Mouse (Mus musculus) MEL (cell line): ENCODE data around the gene Ppm1d. TPM values are rescaled to one million over a fixed set of nuclear protein-coding genes. Genes with fewer than 3 reads are reported as not detected.

ENCODE experiments used
- DNase-seq: peaks from one replicate; pipeline ENCODE4 v3.0.0; 2011; ENCODE audit warnings: low read depth, low spot score
- H3K27ac ChIP-seq: 2 replicates; pipeline ENCODE4 v1.5.1; 2012; ENCODE audit warnings: low read depth, mild to moderate bottlenecking, control low read depth, low read length, moderate library complexity; ENCODE audit not compliant: control insufficient read depth
- H3K27me3 ChIP-seq, 2 experiments: fragments of 150-350 bp in 1 of 2; sonication (generic) in 1 of 2; 2 replicates each; pipeline ENCODE4 v1.6.1; 2012; ENCODE audit warnings: low read length in 2 of 2, mild to moderate bottlenecking in 2 of 2, improper control_type of control experiment in 1 of 2, moderate library complexity in 1 of 2; ENCODE audit not compliant: insufficient read depth in 2 of 2, control insufficient read depth in 1 of 2
- H3K36me3 ChIP-seq, 2 experiments: 2 replicates each; pipeline ENCODE4 v1.6.1; 2012 to 2014; ENCODE audit warnings: low read length in 2 of 2, improper control_type of control experiment in 1 of 2, inconsistent platforms in 1 of 2, mild to moderate bottlenecking in 1 of 2; ENCODE audit not compliant: insufficient read depth in 2 of 2, control insufficient read depth in 1 of 2
- H3K4me1 ChIP-seq, 2 experiments: fragments of 150-350 bp in 1 of 2; sonication (generic) in 1 of 2; 2 replicates each; pipeline ENCODE4 v1.6.1; 2012; ENCODE audit warnings: low read length in 2 of 2, improper control_type of control experiment in 1 of 2, mild to moderate bottlenecking in 1 of 2; ENCODE audit not compliant: insufficient read depth in 2 of 2, control insufficient read depth in 1 of 2
- H3K4me3 ChIP-seq, 2 experiments: fragments of 150-350 bp in 1 of 2; sonication (generic) in 1 of 2; 2 replicates each; pipeline ENCODE4 v1.5.1; 2012; ENCODE audit warnings: low read depth in 2 of 2, low read length in 2 of 2, mild to moderate bottlenecking in 2 of 2, moderate library complexity in 2 of 2, control low read depth in 1 of 2, improper control_type of control experiment in 1 of 2; ENCODE audit not compliant: control insufficient read depth in 1 of 2, insufficient read depth in 1 of 2
- H3K79me2 ChIP-seq: 2 replicates; pipeline ENCODE4 v1.6.1; 2012; ENCODE audit warnings: mild to moderate bottlenecking, low read length, moderate library complexity; ENCODE audit not compliant: control insufficient read depth, poor library complexity, insufficient read depth
- H3K9ac ChIP-seq: 2 replicates; pipeline ENCODE4 v1.6.1; 2012; ENCODE audit warnings: low read depth, mild to moderate bottlenecking, control low read depth, low read length, moderate library complexity; ENCODE audit not compliant: control insufficient read depth, poor library complexity, severe bottlenecking
- H3K9me3 ChIP-seq: fragments of 150-350 bp; sonication (generic); replicated peaks from 2 replicates; pipeline ENCODE4 v1.6.1; 2012; ENCODE audit warnings: mild to moderate bottlenecking, low read length, improper control_type of control experiment, moderate library complexity; ENCODE audit not compliant: insufficient read depth
- BHLHE40 ChIP-seq: IDR thresholded peaks from 2 replicates; pipeline ENCODE4 v1.6.1; 2012; ENCODE audit warnings: low read depth, mild to moderate bottlenecking, inconsistent platforms, low read length, improper control_type of control experiment, borderline replicate concordance
- CHD1 ChIP-seq: IDR thresholded peaks from 2 replicates; pipeline ENCODE4 v1.6.1; 2012; ENCODE audit warnings: low read depth, mild to moderate bottlenecking, inconsistent platforms, low read length, improper control_type of control experiment
- E2F4 ChIP-seq: IDR thresholded peaks from 2 replicates; pipeline ENCODE4 v1.6.1; 2011; ENCODE audit warnings: low read depth, low read length, improper control_type of control experiment, borderline replicate concordance
- ELF1 ChIP-seq: IDR thresholded peaks from 2 replicates; pipeline ENCODE4 v1.6.1; 2014; ENCODE audit warnings: low read depth, mild to moderate bottlenecking, inconsistent platforms, low read length, improper control_type of control experiment, moderate library complexity
- ETS1 ChIP-seq: IDR thresholded peaks from 2 replicates; pipeline ENCODE4 v1.6.1; 2012; ENCODE audit warnings: low read depth, mild to moderate bottlenecking, inconsistent platforms, low read length, improper control_type of control experiment, moderate library complexity
- HCFC1 ChIP-seq: IDR thresholded peaks from 2 replicates; pipeline ENCODE4 v1.6.1; 2012; ENCODE audit warnings: low read depth, mild to moderate bottlenecking, inconsistent platforms, low read length, improper control_type of control experiment, moderate library complexity
- JUND ChIP-seq: IDR thresholded peaks from 2 replicates; pipeline ENCODE4 v1.6.1; 2011; ENCODE audit warnings: low read depth, mild to moderate bottlenecking, improper control_type of control experiment, low read length
- KAT2A ChIP-seq: conservative IDR thresholded peaks from 2 replicates; pipeline ENCODE4 v1.6.1; 2012; ENCODE audit warnings: low read depth, low read length, improper control_type of control experiment, inconsistent platforms
- MAFK ChIP-seq: IDR thresholded peaks from 2 replicates; pipeline ENCODE4 v1.6.1; 2011; ENCODE audit warnings: low read depth, mild to moderate bottlenecking, low read length, improper control_type of control experiment, borderline replicate concordance
- MAZ ChIP-seq: IDR thresholded peaks from 2 replicates; pipeline ENCODE4 v1.6.1; 2012; ENCODE audit warnings: low read depth, mild to moderate bottlenecking, inconsistent platforms, low read length, improper control_type of control experiment
- MEF2A ChIP-seq: IDR thresholded peaks from 2 replicates; pipeline ENCODE4 v1.6.1; 2014; ENCODE audit warnings: low read depth, mild to moderate bottlenecking, inconsistent platforms, low read length, improper control_type of control experiment; ENCODE audit not compliant: poor library complexity, insufficient replicate concordance, severe bottlenecking; ENCODE audit errors: extremely low read depth
- MXI1 ChIP-seq: IDR thresholded peaks from 2 replicates; pipeline ENCODE4 v1.6.1; 2011; ENCODE audit warnings: mild to moderate bottlenecking, low read depth, low read length, improper control_type of control experiment
- MYB ChIP-seq: IDR thresholded peaks from 2 replicates; pipeline ENCODE4 v1.6.1; 2011; ENCODE audit warnings: mild to moderate bottlenecking, low read depth, low read length, improper control_type of control experiment
- MYC ChIP-seq: IDR thresholded peaks from 2 replicates; pipeline ENCODE4 v1.6.1; 2011; ENCODE audit warnings: low read depth, mild to moderate bottlenecking, low read length, improper control_type of control experiment, moderate library complexity
- NRF1 ChIP-seq: IDR thresholded peaks from 2 replicates; pipeline ENCODE4 v1.6.1; 2014; ENCODE audit warnings: low read depth, mild to moderate bottlenecking, inconsistent platforms, low read length, improper control_type of control experiment, moderate library complexity; ENCODE audit not compliant: poor library complexity, insufficient read depth, severe bottlenecking
- POLR2AphosphoS5 ChIP-seq: IDR thresholded peaks from 2 replicates; pipeline ENCODE4 v1.6.1; 2012; ENCODE audit warnings: low read depth, borderline replicate concordance, mild to moderate bottlenecking, inconsistent platforms, low read length, moderate library complexity, mixed read lengths
- RCOR1 ChIP-seq: IDR thresholded peaks from 2 replicates; pipeline ENCODE4 v1.6.1; 2012; ENCODE audit warnings: low read depth, mild to moderate bottlenecking, inconsistent platforms, low read length, improper control_type of control experiment
- SIN3A ChIP-seq: IDR thresholded peaks from 2 replicates; pipeline ENCODE4 v1.6.1; 2012; ENCODE audit warnings: low read length, improper control_type of control experiment, inconsistent platforms
- SMC3 ChIP-seq: IDR thresholded peaks from 2 replicates; pipeline ENCODE4 v1.6.1; 2011; ENCODE audit warnings: low read depth, low read length, improper control_type of control experiment
- TAL1 ChIP-seq: IDR thresholded peaks from 2 replicates; pipeline ENCODE4 v1.6.1; 2012; ENCODE audit warnings: mild to moderate bottlenecking, inconsistent platforms, low read length, moderate library complexity, mixed read lengths
- TCF12 ChIP-seq: IDR thresholded peaks from 2 replicates; pipeline ENCODE4 v1.6.1; 2014; ENCODE audit warnings: low read depth, mild to moderate bottlenecking, inconsistent platforms, low read length, improper control_type of control experiment, moderate library complexity
- UBTF ChIP-seq: IDR thresholded peaks from 2 replicates; pipeline ENCODE4 v1.6.1; 2012; ENCODE audit warnings: low read depth, mild to moderate bottlenecking, inconsistent platforms, low read length, improper control_type of control experiment, moderate library complexity, borderline replicate concordance; ENCODE audit not compliant: insufficient read depth
- USF1 ChIP-seq: IDR thresholded peaks from 2 replicates; pipeline ENCODE4 v1.6.1; 2014; ENCODE audit warnings: low read depth, mild to moderate bottlenecking, inconsistent platforms, low read length, improper control_type of control experiment, moderate library complexity
- USF2 ChIP-seq, 2 experiments: IDR thresholded peaks; 2 replicates each; pipeline ENCODE4 v1.6.1; 2011 to 2012; ENCODE audit warnings: improper control_type of control experiment in 2 of 2, low read length in 2 of 2, borderline replicate concordance in 1 of 2, inconsistent platforms in 1 of 2, low read depth in 1 of 2, mild to moderate bottlenecking in 1 of 2; ENCODE audit not compliant: insufficient read depth in 1 of 2
- ZKSCAN1 ChIP-seq: IDR thresholded peaks from 2 replicates; pipeline ENCODE4 v1.6.1; 2012; ENCODE audit warnings: low read depth, mild to moderate bottlenecking, inconsistent platforms, low read length, improper control_type of control experiment, moderate library complexity
- ZMIZ1 ChIP-seq: IDR thresholded peaks from 2 replicates; pipeline ENCODE4 v1.6.1; 2012; ENCODE audit warnings: low read depth, mild to moderate bottlenecking, inconsistent platforms, low read length, improper control_type of control experiment, moderate library complexity
- ZNF384 ChIP-seq: IDR thresholded peaks from 2 replicates; pipeline ENCODE4 v1.6.1; 2012; ENCODE audit warnings: low read depth, mild to moderate bottlenecking, inconsistent platforms, low read length, improper control_type of control experiment
- polyA plus RNA-seq, 2 experiments: library from polyadenylated mRNA; stranded (reverse) in 1 of 2; unstranded in 1 of 2; fragments of >175 nt in 1 of 2; fragments of >200 nt in 1 of 2; gene quantifications; 2 replicates each; pipeline versions ENCODE4 v1.2.1 to v1.2.4; 2012; ENCODE audit warnings: low replicate concordance in 2 of 2, low read depth in 1 of 2; ENCODE audit not compliant: insufficient read length in 2 of 2, insufficient read depth in 1 of 2, missing spikeins in 1 of 2
- total RNA-seq: library from RNA; depleted of rRNA; stranded (reverse); fragments of 300-350 nt; gene quantifications from 2 replicates; pipeline ENCODE4 v1.2.3, GENCODE M21; 2012

Gene Ppm1d
- total and polyA plus RNA-seq, 3 experiments, result 13.3 to 15.5 TPM; not detected in 1

DNA sequence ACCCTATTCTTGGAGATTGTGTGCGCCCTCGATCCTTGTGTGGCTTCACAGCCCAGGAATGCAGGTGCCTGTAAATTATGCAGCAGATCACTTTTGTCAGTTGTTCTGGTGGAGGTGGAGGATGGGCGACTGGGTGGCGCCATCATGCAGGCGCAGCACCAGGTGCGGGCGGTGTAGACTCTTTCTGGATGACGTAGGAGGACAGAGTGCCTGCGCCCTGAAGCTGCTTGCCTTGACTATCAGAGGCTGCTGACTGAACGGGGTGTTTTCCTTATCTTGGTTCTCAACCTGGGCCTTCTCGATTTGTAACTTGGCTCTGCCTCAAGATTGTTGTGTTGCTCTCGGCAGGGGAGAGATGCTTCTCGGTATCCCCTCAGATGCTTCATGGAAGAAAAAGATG, 13.1 kb upstream of the Ppm1d start (continued):
- TF ChIP-seq KAT2A (no peak), ELF1 (no peak), HCFC1 (peak; percentile 51; the same call in 1 of the 2 replicates), CHD1 (no peak), ETS1 (peak; percentile 92), SMC3 (no peak), MXI1 (peak; percentile 48; the same call in 1 of the 2 replicates), MEF2A (no peak), BHLHE40 (peak; percentile 42; the same call in 1 of the 2 replicates), ZMIZ1 (no peak), JUND (0 out of 2 replicates have a peak, but pooled peaks have one; percentile 56), NRF1 (peak; percentile 47; the same call in 1 of the 2 replicates), MAZ (no peak), TCF12 (peak; percentile 94), MYC (no peak), RCOR1 (peak; percentile 95)

DNA sequence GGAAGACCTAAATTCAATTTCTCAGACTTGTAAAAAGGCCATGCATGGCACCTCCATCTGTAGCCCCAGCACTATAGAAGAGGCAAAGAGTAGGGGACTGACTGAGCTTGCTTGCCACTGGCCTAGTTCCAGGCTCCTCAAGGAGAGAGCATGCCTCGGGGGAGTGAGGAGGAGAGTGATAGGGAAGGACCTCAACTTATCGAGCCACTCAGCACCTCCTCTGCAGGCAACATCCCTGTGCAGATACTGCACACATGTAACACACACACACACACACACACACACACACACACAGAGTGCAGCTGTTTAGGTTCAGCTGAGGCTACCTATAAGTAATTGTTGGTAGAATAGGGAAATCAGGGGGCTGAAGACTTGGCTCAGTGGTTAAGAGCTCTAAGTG, 11.2 kb upstream of the Ppm1d start:
- Histone ChIP-seq H3K27ac (no peak overlapping the region), H3K4me1 (peaks cover 7 to 25% of the 10 kb centered on the region in 2 experiments), H3K9me3 (no peaks in the 10 kb centered on the region), H3K36me3 (peaks cover 0 to 5% of the 10 kb centered on the region in 2 experiments; a peak in 2 of 4 replicates), H3K9ac (no peak overlapping the region), H3K27me3 (no peaks in the 10 kb centered on the region), H3K4me3 (no peak overlapping the region), H3K79me2 (no peaks in the 10 kb centered on the region)
- TF ChIP-seq MYB (no peak), NRF1 (no peak), POLR2AphosphoS5 (no peak), USF2 (IDR thresholded peaks at IDR 0.05; ENCODE audit: borderline replicate concordance in 1 of 2, insufficient read depth in 1 of 2, low read depth in 1 of 2, low read length in 2 of 2) (no peak), MYC (no peak), TCF12 (no peak), ZKSCAN1 (no peak), UBTF (no peak), ZNF384 (no peak; the same call in 1 of the 2 replicates), MAFK (no peak), HCFC1 (no peak), E2F4 (no peak), MEF2A (no peak), USF1 (no peak), SIN3A (no peak), RCOR1 (no peak), TAL1 (no peak)
- DNase-seq, result no peak
